Mouse (Mus musculus): ENCODE results near the gene Trio.
A peak's percentile ranks its signal among the peaks of the same experiment; 100 is the strongest.

Gene Trio

GRCm38 (mm10) chr15:27923987-27924341 is 101.7 kb downstream of the Trio start:
- no peak for DNase-seq (ENCODE audit: low read depth, low spot score)

- DNase-seq (ENCODE audit: low read depth, low spot score), result peak; percentile 93
These were observed 102.2 kb downstream of the Trio start for GRCm38 (mm10) chr15:27923280-27923986.

GRCm38 (mm10) chr15:27920751-27921150 is 104.9 kb downstream of the Trio start:
- no peak for DNase-seq (ENCODE audit: low read depth, low spot score)

- DNase-seq (ENCODE audit: low read depth, low spot score), result peak; percentile 92
These were observed 106.1 kb downstream of the Trio start for GRCm38 (mm10) chr15:27919540-27919939.

GRCm38 (mm10) chr15:27918798-27919197 is 106.8 kb downstream of the Trio start:
- no peak for DNase-seq (ENCODE audit: low read depth, low spot score)

- no peak for DNase-seq (ENCODE audit: low read depth, low spot score)
These were observed 109.4 kb downstream of the Trio start for GRCm38 (mm10) chr15:27916204-27916603.

- no peak for DNase-seq (ENCODE audit: low read depth, low spot score)
These were observed 112.6 kb downstream of the Trio start for GRCm38 (mm10) chr15:27913013-27913412.

GRCm38 (mm10) chr15:27911196-27911595 is 114.5 kb downstream of the Trio start:
- DNase-seq (ENCODE audit: low read depth, low spot score), result no peak

- no peak for DNase-seq (ENCODE audit: low read depth, low spot score)
These were observed 115.5 kb downstream of the Trio start for GRCm38 (mm10) chr15:27910179-27910578.

- peak; percentile 81 for DNase-seq (ENCODE audit: low read depth, low spot score)
These were observed 118.0 kb downstream of the Trio start for GRCm38 (mm10) chr15:27907649-27908048.

- DNase-seq (ENCODE audit: low read depth, low spot score), result no peak
These were observed 119.2 kb downstream of the Trio start for GRCm38 (mm10) chr15:27906409-27906808.

GRCm38 (mm10) chr15:27905341-27905740 is 120.3 kb downstream of the Trio start:
- DNase-seq (ENCODE audit: low read depth, low spot score), result peak; percentile 81

- DNase-seq (ENCODE audit: low read depth, low spot score), result no peak
These were observed 121.2 kb downstream of the Trio start for GRCm38 (mm10) chr15:27904346-27905005.

GRCm38 (mm10) chr15:27901200-27901599 is 124.4 kb downstream of the Trio start:
- peak; percentile 70 for DNase-seq (ENCODE audit: low read depth, low spot score)

- no peak for DNase-seq (ENCODE audit: low read depth, low spot score)
These were observed 126.7 kb downstream of the Trio start for GRCm38 (mm10) chr15:27898795-27899406.

- no peak for DNase-seq (ENCODE audit: low read depth, low spot score)
These were observed 131.5 kb downstream of the Trio start for GRCm38 (mm10) chr15:27894112-27894511.

GRCm38 (mm10) chr15:27892029-27892428 is 133.6 kb downstream of the Trio start:
- peak; percentile 54 for DNase-seq (ENCODE audit: low read depth, low spot score)

- no peak for DNase-seq (ENCODE audit: low read depth, low spot score)
These were observed 135.0 kb downstream of the Trio start for GRCm38 (mm10) chr15:27890666-27891065.

GRCm38 (mm10) chr15:27888153-27888552 is 137.5 kb downstream of the Trio start:
- no peak for DNase-seq (ENCODE audit: low read depth, low spot score)

- no peak for DNase-seq (ENCODE audit: low read depth, low spot score)
These were observed 138.7 kb downstream of the Trio start for GRCm38 (mm10) chr15:27886992-27887391.

- peak; percentile 90 for DNase-seq (ENCODE audit: low read depth, low spot score)
These were observed 141.0 kb downstream of the Trio start for GRCm38 (mm10) chr15:27884347-27885250.

- DNase-seq (ENCODE audit: low read depth, low spot score), result peak; percentile 81
These were observed 141.8 kb downstream of the Trio start for GRCm38 (mm10) chr15:27883881-27884280.

Measured in brain, adult 2 months (tissue).